Mouse (Mus musculus) layer of hippocampus, adult 18-20 months (tissue): ENCODE results near the gene Shb. TPM values are rescaled to one million over a fixed set of nuclear protein-coding genes. Genes with fewer than 3 reads are reported as not detected.
"Not testable (repeated sequence)": the region's sequence is repeated elsewhere in the genome, so short reads cannot be mapped to it uniquely, and the experiment has no call there.

Source experiments
- DNase-seq, 2 experiments: peaks; one replicate each; pipeline ENCODE4 v3.0.0; 2022; ENCODE audit warnings: low spot score in 2 of 2
- microRNA-seq, 2 experiments: library from miRNA; unstranded; fragments of <30 nt; microRNA quantifications; one replicate each; pipeline ENCODE4 v1.2.0; 2021
- total RNA-seq, 2 experiments: library from RNA; stranded (reverse); gene quantifications; 2 replicates each; pipeline ENCODE4 v1.2.3; 2021

Shb gene
- total RNA-seq, 2 experiments from 2014 or later = 13.2 to 16.5 TPM

DNA sequence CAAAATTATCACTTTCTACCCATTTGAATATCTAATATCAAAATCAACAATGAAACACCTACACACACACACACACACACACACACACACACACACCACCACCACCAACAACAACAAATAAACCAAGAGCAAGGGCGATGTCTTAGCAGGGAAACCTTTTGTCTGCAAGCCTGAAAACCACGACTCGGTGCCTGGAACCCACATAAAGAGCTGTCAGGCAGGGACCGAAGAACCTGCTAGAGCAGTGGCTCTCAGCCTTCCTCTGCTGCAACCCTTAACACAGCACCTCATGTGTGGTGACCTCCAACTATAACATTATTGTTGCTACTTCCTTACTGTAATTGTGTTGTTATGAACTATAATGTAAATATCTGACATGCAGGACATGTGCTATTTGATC, 130.0 kb downstream of the Shb start:
- DNase-seq = no peak

DNA sequence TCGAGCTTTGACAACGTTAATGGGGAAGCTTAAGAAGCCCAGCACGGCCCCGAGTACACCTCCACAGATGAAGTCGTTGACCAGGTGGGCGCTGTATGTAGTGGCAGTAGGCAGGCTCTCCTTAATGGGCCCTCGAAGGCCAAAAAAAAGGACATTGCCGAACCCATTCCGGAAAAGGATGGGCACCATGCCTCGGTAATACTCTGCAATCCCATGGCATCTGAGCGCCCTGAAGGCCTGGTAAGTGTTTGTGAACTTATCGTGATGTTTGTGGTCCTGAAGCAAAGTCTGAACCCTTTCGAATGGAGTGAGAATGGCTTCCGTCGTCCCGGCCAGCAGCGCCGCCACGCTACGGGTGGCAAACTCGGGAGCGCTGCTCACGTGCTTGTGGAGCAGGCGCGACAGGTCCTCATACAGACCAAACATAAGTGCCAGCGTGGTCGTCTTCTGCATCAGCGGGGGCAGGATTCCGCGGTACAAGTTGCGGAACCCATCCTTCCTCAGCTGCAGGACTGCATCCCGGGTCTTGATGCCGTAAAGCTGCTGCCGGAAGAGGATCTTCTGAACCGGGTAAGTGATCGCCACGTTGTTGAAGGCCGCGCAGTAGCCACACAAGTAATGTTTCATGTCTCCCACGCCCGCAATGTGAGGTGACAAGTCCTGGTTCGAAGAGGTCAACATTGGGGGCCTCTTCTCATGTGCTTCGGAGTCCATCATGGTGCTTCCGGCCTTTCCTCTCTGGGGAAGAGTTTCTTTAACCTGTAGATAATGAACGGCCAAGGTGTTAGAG, 132.7 kb downstream of the Shb start:
- no peak for DNase-seq

DNA sequence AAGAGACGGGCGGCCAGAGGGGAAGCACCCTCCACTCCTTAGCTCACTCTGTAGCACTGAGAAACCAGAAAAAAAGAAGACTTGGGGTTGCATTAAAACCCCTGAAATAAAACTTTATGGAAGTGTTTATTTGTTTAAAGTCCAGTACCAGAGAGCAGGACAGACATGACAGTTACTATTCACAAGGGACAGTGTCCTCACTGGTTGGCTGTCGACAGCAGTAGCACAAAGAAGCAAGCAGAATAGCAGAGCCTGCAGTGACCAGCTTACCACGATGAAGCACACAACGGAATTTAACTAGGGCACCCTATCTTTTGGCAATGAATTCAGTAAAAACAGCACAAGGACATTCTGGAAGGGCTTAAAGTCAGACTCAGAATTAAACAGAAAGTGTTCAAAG, 134.0 kb downstream of the Shb start:
- DNase-seq = not testable (repeated sequence)

DNA sequence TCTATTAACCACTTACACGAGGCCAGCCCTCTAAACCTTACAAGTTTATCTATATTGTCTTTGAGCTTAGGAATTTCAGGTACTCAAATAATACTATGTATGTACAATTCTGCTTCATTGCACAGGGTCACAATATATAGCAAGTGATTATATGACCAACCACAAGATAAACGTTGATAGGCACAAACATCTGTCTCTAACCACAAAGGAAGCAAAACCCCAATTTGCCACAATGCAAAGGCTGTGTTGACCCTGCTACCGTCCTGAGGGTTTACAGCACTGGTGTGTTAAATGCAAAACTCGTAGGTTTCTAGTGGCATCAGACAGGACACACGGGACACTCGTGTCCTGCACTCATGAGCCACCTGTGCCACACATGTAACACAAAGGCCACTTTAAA, 136.1 kb downstream of the Shb start:
- DNase-seq = not testable (repeated sequence)

DNA sequence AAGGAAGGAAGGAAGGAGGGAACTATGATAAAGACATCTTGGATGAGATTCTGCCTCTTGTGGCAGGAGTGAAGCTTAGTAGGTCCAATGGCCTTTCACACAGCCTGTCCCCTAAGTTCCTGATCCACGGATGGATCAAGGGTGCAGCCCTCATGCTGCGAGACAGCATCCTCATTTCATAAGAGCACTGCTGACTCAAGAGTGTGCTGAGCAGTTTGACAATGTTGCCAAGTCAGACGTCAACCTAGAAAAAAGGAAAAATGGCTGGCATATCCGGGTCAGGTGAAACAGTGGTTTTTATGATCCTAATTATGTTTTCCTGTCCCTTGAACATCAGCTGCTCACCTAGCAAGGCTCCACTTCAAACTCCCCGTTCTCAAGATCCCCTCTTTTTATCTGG, 138.6 kb downstream of the Shb start:
- DNase-seq = no peak

DNA sequence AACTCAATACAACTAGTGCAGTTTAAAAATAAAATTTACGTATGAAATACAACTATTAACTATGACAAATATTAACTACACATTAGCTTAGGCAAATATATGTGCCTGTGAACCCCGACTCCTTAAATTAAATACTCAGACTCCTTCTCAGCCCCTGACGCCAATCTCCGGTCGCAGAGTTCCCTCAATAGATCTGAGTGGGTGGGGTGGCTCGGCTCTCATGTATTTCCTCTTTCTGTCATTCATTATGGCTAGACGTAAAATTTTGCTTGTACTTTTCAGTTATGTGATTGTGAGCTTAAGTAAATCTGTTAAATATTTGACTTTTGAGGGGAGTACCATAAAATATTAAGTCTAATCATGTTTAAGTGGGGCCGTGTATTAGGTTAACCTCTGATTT, 139.3 kb downstream of the Shb start:
- no peak for DNase-seq

DNA sequence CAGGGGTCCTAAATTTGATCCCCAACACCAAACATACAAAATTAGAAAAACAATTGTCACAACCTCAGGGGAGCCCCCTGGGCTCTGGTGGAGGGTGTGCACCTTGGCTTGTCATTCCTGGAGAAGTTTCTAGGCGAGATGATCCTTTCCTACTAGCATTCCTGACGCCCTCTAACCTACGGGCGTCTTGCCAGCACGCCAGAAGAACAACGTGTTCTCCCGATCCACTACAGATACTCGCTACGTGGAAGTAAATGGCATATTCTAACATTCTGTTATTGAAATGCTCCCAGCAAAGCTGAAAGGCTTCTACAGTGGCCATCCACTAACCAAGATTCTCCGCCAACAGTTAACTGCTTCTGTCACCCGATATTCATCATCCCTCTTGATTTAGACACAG, 139.7 kb downstream of the Shb start:
- no peak for DNase-seq

DNA sequence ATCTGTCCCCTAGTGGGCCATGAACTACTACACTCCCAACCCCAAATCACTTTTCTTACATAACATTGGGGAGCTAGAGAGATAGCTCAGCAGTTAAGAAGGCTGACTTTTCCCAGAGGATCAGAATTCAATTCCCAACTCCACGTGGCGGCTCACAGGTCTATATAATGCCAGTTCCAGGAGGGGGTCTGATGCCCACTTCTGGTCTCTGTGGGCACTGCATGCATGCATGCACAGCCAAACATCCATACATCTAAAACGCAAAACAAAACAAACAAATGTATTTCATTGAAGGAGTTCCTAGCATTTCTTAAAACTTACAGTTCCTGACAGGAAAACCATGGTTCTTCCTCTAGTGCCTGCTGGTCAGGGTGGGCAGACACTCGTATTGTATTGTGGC, 140.2 kb downstream of the Shb start:
- DNase-seq = no peak

DNA sequence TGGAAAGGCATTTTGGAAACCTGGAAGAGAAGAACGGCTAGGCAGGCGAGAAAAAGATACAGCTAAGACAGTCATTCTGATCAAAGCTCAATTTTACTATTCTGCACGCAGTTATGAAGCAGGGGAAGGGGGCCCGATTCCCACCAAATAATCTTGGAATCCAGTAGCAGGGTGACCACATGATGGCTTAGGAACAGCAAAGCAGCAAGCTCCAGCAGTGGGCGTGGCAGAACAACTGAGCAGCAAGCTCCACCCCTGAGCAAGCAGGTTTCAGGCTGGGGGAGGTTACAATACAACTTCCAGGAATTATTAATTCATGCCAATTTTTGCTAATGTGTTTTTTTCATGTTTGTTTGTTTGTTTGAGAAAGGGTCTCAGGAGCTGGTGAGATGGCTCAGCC, 145.0 kb downstream of the Shb start:
- not testable (repeated sequence) for DNase-seq

DNA sequence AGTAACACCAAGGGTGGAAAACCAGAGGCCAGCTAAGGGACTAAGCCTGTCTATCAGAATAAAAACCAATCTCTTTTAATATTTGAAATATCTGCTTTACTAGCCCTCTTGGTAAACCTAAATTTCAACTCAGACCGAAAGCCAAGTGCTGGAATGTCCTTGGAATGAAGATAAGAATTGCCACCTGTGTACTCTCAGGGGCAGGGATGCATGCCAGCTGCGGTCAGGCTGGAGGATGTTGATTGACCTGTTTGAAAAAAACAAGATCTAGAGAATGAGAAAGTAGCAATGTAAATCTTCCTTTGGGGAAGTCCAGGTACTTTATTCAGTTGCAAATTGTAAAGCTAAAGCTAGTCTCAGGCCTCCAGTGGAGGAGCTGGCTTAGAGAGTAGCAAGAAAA, 150.1 kb downstream of the Shb start:
- DNase-seq = not testable (repeated sequence)

DNA sequence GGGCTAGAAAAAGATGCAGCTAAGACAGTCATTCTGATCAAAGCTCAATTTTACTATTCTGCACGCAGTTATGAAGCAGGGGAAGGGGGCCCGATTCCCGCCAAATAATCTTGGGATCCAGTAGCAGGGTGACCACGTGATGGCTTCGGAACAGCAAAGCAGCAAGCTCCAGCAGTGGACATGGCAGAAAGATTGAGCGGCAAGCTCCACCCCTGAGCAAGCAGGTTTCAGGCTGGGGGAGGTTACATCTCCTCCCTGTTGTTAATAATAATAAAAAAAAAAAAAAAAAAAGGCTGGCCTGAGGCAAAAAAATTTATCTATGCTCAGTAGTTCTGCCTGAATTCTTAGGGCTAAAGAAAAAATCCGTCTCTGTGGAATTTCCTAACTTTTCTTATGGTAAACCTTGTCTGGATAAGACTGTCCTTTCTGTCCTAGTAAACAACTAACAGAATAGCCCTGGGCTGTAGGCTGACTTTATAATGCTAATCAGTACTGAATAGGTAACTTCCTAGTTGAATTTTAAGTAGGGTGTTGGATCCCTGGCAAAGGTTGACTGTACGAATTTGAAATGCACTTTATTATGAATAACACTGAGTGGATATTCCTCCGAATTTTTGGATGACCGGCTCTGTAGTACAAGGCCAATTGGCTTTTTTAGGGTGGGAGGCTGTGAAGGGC, 151.2 kb downstream of the Shb start:
- not testable (repeated sequence) for DNase-seq

DNA sequence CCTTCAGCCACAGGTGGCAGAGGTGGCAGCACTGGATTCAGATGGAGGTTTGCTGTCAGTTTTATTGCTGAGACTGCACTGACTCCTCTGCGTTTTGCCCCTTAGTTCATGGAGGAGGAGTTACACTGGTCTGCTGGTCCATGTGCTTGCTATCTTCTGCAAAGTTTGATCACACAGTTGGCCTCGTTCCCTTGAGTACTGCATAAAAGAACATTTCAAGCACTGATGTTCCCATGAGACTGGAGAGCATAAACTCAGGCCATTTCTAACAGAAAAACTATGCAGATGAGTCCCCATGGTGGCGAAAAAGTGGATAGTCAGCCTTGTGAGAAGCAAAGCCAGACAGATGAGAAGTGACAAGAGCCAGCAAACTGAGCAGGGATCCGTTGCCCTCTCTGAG, 155.7 kb downstream of the Shb start:
- no peak for DNase-seq

DNA sequence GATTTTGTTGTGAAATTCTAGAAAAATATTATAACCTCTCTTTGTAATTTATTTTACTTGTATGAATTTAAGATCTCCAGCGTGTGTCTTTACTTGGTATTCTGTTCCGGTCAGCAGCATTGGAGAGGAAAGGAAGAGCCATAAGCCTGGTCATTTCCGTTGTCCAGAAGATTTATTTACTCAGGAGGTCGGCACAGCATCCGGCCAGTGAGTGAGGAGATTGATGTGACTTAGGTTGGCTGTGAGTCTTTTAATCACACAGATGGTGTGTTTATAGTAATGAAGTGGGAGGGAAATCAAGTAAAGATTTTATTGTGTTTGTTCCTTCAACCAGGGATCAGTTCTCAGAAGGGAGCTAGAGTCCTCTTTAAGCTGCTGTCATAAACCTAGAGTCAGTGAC, 157.4 kb downstream of the Shb start:
- no peak for DNase-seq

Small RNA genes within 50 kb of the gene (microRNA-seq; reads per million reads assigned to microRNA genes)
- 0 reads per million in 2 experiments for gene Gm22518
- gene Gm25692 = 0 reads per million in 2 experiments

Other genes starting within 250 kb of the Shb start
- 10 to 100 TPM; 15.6 to 15.9 TPM for gene Trmt10b, start 235.3 kb downstream of the Shb start, total RNA-seq
- 10 to 100 TPM; 16.4 to 16.9 TPM for gene Dcaf10, start 190.4 kb downstream of the Shb start, total RNA-seq
- gene Exosc3, start 189.7 kb downstream of the Shb start, total RNA-seq = 10 to 100 TPM; 14.6 to 18.0 TPM
- 100 to 1,000 TPM; 131 to 133 TPM for gene Slc25a51, start 123.7 kb downstream of the Shb start, total RNA-seq